Comparison of ENCODE assay signal across 16 mouse cellular contexts in genomic region chr10:75400958-75401357, GRCm38 (mm10). TPM values are rescaled to one million over a fixed set of nuclear protein-coding genes. Genes with fewer than 3 reads are reported as not detected.
DNase-seq lines count a peak whose midpoint lies in the region; ATAC-seq and TF ChIP-seq lines count a peak whose summit lies in the region.
"Had no signal": no experiment of that assay in that cellular context is flagged by ENCODE, and none has a peak within 500 bp of the region (broad histone marks: within the 10 kb centered on the region; RNA-seq: fewer than 3 reads in every experiment).

Upb1 (plus strand) TSS chr10:75401115.

- no peaks in the 10 kb centered on the region for H3K36me3 ChIP-seq in kidney, adult 2 months (ENCODE audit: control insufficient read depth, insufficient read depth, low read length)
- H3K36me3 ChIP-seq in midbrain, postnatal 0 days (ENCODE audit: insufficient read depth, low read length) = no peaks in the 10 kb centered on the region
- no peaks in the 10 kb centered on the region for H3K36me3 ChIP-seq in midbrain, embryonic 14.5 days (ENCODE audit: control insufficient read depth, insufficient read depth, low read length)
- H3K36me3 ChIP-seq in splenic B cell, adult 2 months (ENCODE audit: control insufficient read depth, insufficient read depth, low read length, poor library complexity, severe bottlenecking) = no peaks in the 10 kb centered on the region
- H3K36me3 ChIP-seq: midbrain, embryonic 13.5 days had no signal

- TF ChIP-seq CTCF in kidney, adult 2 months (conservative IDR thresholded peaks at IDR 0.05; ENCODE audit: insufficient read depth, insufficient read length, low read depth, low read length) = no peak
- peak; percentile 41 for TF ChIP-seq CTCF in midbrain, postnatal 0 days (IDR thresholded peaks at IDR 0.05)

- no peaks in the 10 kb centered on the region for H3K27me3 ChIP-seq in kidney, adult 2 months (replicated peaks; ENCODE audit: control insufficient read depth, insufficient read depth, low read length)
- H3K27me3 ChIP-seq in midbrain, postnatal 0 days (ENCODE audit: insufficient read depth, low read length) = no peaks in the 10 kb centered on the region
- no peaks in the 10 kb centered on the region for H3K27me3 ChIP-seq in midbrain, embryonic 14.5 days (ENCODE audit: control insufficient read depth, insufficient read depth, low read length)
- no peaks in the 10 kb centered on the region for H3K27me3 ChIP-seq in splenic B cell, adult 2 months (ENCODE audit: control insufficient read depth, insufficient read depth, low read length, poor library complexity, severe bottlenecking)
- H3K27me3 ChIP-seq: midbrain, embryonic 13.5 days had no signal

- TF ChIP-seq POLR2A in kidney, adult 2 months (IDR thresholded peaks at IDR 0.05; ENCODE audit: low read depth, low read length) = no peak

- no peak for ATAC-seq in midbrain, postnatal 0 days (ENCODE audit: low FRiP score)
- ATAC-seq in midbrain, embryonic 14.5 days (ENCODE audit: low FRiP score, low TSS enrichment) = no peak
- ATAC-seq: midbrain, embryonic 13.5 days had no signal

- 87% methylated on average over 4 of the region's 4 CpGs for WGBS in kidney, adult 2 months
- WGBS in midbrain, postnatal 0 days = 87% methylated on average over 4 of the region's 4 CpGs
- WGBS in midbrain, embryonic 14.5 days = 88% methylated on average over 4 of the region's 4 CpGs

- H3K4me3 ChIP-seq in kidney, adult 2 months (ENCODE audit: insufficient read depth, low read depth, low read length) = no peak within 1 kb of the TSS
- H3K4me3 ChIP-seq in midbrain, postnatal 0 days (ENCODE audit: low read depth, low read length) = no peak within 1 kb of the TSS
- no peak within 1 kb of the TSS for H3K4me3 ChIP-seq in midbrain, embryonic 14.5 days (replicated peaks; ENCODE audit: low read depth, low read length)
- H3K4me3 ChIP-seq: midbrain, embryonic 13.5 days; myocyte had no signal

- no peaks in the 10 kb centered on the region for H3K4me1 ChIP-seq in kidney, adult 2 months (ENCODE audit: control insufficient read depth, insufficient read depth, low read length)
- H3K4me1 ChIP-seq in midbrain, postnatal 0 days (ENCODE audit: insufficient read depth, low read length) = no peaks in the 10 kb centered on the region
- no peaks in the 10 kb centered on the region for H3K4me1 ChIP-seq in midbrain, embryonic 14.5 days (ENCODE audit: control insufficient read depth, insufficient read depth, low read length)

- no peak within 1 kb of the TSS for H3K27ac ChIP-seq in kidney, adult 2 months (ENCODE audit: insufficient read depth, low read depth, low read length)
- H3K27ac ChIP-seq in midbrain, postnatal 0 days (ENCODE audit: low read depth, low read length) = no peak within 1 kb of the TSS
- no peak within 1 kb of the TSS for H3K27ac ChIP-seq in midbrain, embryonic 14.5 days (replicated peaks; ENCODE audit: low read depth, low read length)
- H3K27ac ChIP-seq: midbrain, embryonic 13.5 days had no signal

- H3K9me3 ChIP-seq in midbrain, postnatal 0 days (ENCODE audit: low read length) = no peaks in the 10 kb centered on the region
- no peaks in the 10 kb centered on the region for H3K9me3 ChIP-seq in midbrain, embryonic 14.5 days (ENCODE audit: control insufficient read depth, low read length)
- H3K9me3 ChIP-seq: midbrain, embryonic 13.5 days had no signal

- DNase-seq in adrenal gland, postnatal 14 days = no peak
- no peak for DNase-seq in adrenal gland, postnatal 25 days
- no peak for DNase-seq in kidney, adult 2 months
- no peak for DNase-seq in kidney, postnatal 4 days
- DNase-seq in midbrain, postnatal 0 days (ENCODE audit: low spot score) = no peak
- DNase-seq in midbrain, embryonic 14.5 days = no peak
- DNase-seq in splenic B cell, adult 2 months (ENCODE audit: low read depth, low spot score) = peak; percentile 11
- no peak for DNase-seq in left cerebral cortex, adult 8-10 months (ENCODE audit: low spot score in 2 of 2)
- DNase-seq: cerebellum, postnatal 10 days; heart, adult 11 months; kidney, adult 8-10 months; kidney, postnatal 36 days; lung, adult 2 months; spleen, adult 18-20 months had no signal

- H3K4me2 ChIP-seq in midbrain, postnatal 0 days (ENCODE audit: low read depth, low read length, poor library complexity, severe bottlenecking) = no peak within 1 kb of the TSS
- no peak within 1 kb of the TSS for H3K4me2 ChIP-seq in midbrain, embryonic 14.5 days (ENCODE audit: low read length)
- H3K4me2 ChIP-seq: midbrain, embryonic 13.5 days had no signal

- no peak within 1 kb of the TSS for H3K9ac ChIP-seq in midbrain, postnatal 0 days (replicated peaks; ENCODE audit: low read length, poor library complexity, severe bottlenecking)
- no peak within 1 kb of the TSS for H3K9ac ChIP-seq in midbrain, embryonic 14.5 days (replicated peaks; ENCODE audit: low read length)
- H3K9ac ChIP-seq: midbrain, embryonic 13.5 days had no signal

RNA-seq across cellular contexts. Expression of gene Upb1, which starts in this region (rescaled TPM):
- total RNA-seq in adrenal gland, postnatal 14 days (2021) = 2.4 and 24.2 TPM in 2 replicates
- 0.36 and 3.0 TPM in 2 replicates for total RNA-seq in adrenal gland, postnatal 25 days (2021)
- 58.4 and 58.5 TPM in 2 replicates for polyA plus RNA-seq in kidney, adult 2 months (2012; rRNA removed)
- 0.52 TPM in 1 of 2 replicates, not detected in the other for total RNA-seq in midbrain, postnatal 0 days (2014; rRNA removed)
- polyA plus RNA-seq in midbrain, postnatal 0 days (2015; fragmentation: Nextera tagmentation; extraction: Ambion mirVana) = 0.44 and 0.72 TPM in 2 replicates
- polyA plus RNA-seq in midbrain, embryonic 14.5 days (2014; fragmentation: Nextera tagmentation; extraction: Ambion mirVana) = 0.11 TPM in 1 of 2 replicates, not detected in the other
- 1 to 10 TPM in 2 of 4 experiments, under 1 TPM in 2; 0.55 to 1.4 (median 1.1) TPM for total RNA-seq in left cerebral cortex, adult 8-10 months (2022)
- polyA plus RNA-seq: midbrain, embryonic 13.5 days had no signal

Comparison
In these comparisons a context has a peak if more than half of its experiments do, and no peak if none do; other contexts are left out.
1. RNA of gene Upb1 (polyA plus RNA-seq): 58.4 to 58.5 TPM in kidney, adult 2 months; 0.44 to 0.72 TPM in midbrain, postnatal 0 days and 0.11 TPM in midbrain, embryonic 14.5 days; every median in the first group is over 10 times any median in the second.